Mouse (Mus musculus) ZHBTc4 (cell line): Measurements from ENCODE around the gene Gfral.

Experiments
- DNase-seq: peaks from one replicate; pipeline ENCODE4 v3.0.0-alpha.2; 2011; ENCODE audit warnings: low read depth, low spot score

Gene Gfral

GRCm38 (mm10) chr9:76213557-76213956 is at the start of gene Gfral:
Gene Gfral (minus strand): TSS chr9:76213657.
- no peak for DNase-seq

GRCm38 (mm10) chr9:76257731-76258130 is 44.3 kb upstream of the Gfral start:
- no peak for DNase-seq

DNA sequence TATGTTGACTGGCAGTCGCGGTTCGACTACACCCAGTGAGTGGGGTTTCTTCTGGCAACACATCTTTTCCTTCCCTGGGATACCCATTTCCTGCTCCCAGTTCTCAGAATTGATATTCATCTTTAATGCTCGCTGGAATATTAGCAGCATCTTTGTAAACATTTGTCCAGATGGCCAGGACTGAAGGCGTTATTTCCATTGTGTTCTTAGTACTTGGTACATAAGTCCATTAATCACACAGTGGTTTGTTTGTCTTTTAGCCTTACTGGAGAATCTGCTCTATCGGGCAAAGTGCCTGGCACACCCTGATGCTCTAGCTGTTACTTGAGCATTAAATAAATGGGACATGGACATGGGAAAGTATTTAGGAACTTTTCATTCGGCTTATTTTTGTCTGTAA is 39.1 kb upstream of the Gfral start:
- DNase-seq: no peak

GRCm38 (mm10) chr9:76252109-76252508 is 38.7 kb upstream of the Gfral start:
- no peak for DNase-seq

DNA sequence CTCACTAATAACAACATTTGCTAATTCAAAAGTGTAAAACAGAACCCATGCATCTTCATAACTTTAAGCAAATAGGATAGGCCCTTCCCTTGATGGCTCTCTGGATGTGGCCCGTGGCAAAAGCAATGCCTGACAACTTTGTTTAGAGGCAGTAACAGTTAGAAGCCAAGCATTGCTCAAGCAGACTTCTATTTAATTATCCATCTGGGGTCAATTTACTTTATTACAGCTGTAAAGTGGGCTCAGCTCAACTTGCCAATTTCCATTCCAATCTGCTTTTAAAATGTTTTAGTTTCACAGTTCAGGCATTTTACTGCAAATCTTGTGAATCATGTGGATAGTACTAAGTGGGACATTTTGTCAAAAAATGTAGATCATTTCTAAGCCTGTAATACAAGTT is 28.9 kb upstream of the Gfral start:
- no peak for DNase-seq

DNA sequence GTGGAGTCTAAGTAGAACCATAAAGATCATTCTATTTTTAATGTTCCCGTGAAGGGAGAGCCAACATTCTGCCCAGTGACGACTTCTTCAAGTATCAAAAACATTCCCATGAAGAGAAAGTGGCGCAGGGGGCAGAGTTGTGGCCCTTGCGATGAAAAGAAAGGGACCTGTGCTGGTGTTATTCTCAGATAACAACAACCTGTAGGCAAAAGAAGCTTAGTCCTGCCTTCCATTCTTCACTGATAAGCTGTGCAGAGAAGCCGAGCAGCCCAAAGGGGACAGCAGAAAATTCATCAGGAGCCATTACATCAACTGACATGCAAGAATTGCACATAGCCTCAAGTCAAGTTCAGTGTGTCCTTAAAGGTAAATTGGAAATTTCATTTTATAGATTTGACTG is 24.5 kb upstream of the Gfral start:
- no peak for DNase-seq

- DNase-seq: peak; percentile 7
These were observed 23.8 kb upstream of the Gfral start for GRCm38 (mm10) chr9:76237243-76237642.

DNA sequence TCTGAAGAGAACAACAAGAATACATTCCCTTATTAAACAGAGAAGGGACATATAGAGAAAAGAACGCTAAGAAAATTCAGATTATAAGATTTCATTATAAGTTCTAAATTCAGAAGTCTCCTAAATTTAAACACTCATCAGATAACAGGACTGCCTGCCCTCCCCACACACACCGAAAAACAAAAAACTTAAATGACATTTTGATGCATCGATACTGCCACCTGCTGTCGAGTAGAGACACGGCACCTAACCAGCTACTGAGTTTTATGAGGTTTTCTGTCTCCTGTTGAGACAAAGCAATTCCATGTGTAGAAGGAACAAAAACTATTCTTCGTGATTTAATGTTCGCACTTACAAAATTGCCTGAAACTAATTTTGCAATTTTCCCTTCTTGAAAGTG is 23.2 kb upstream of the Gfral start:
- DNase-seq: peak; percentile 69

DNA sequence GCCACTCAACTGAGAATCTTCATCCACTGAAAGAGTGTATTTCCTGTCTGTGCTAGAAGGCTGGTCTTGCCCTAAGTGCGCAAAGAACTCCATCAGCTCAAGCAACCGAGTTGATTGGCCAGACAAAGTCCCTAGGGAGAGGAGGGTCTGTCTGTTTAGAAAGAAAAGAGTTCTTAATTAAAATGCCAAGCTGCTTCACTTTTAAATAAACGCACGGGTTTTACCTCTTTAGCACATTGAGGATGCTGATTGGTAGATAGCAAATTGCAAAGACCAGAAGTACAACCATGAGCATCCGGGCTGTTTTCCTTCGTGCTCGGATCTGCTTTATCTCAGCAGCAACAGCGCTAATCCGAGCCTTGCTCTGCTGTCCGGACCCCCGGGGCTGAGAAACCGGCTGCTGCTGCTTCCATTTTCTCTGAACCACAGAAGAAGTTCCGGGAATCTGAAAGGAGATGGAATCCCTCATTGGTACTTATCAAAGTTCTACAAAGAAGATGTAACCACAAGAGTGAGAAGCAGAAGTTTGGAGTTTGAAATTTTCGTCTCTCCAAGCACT is 22.6 kb upstream of the Gfral start:
- DNase-seq: no peak

DNA sequence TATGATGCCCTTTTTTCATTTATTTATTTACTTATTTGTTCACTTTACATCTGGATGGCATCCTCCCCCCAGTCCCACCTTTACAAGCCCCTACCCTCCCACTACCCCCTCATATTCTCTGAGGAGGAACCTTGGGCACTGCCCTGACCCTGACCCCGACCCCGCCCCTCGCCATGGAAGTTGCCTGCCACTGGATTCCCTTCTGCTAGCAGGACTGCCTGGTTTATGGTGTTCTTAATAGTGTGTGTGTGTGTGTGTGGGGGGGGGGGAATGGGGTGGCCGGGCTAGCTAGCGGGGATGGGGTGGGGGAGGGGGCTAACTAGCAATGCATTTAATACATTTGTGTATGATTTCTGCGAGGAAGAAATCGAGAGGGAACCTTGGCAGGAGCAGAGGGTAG is 21.4 kb upstream of the Gfral start:
- no peak for DNase-seq

DNA sequence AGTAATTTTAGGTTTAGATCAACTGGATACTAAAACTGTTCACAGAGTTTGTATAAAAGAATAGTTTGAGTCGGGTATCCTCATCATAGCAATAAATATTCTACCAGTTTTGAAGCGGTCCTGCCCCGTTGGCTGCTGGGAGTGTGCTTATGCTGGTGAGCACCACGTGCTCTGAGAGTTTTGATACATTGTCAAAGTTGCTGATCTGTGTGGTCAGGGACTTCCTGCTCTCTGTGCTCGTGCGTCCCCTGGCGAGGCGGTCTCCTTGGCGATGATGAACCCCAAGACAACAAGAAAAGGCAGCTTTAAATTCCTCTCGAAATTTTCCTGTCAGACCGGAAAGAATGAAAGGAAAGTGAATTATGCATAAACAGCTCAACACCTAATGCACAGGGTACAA is 16.9 kb upstream of the Gfral start:
- DNase-seq: no peak

GRCm38 (mm10) chr9:76217178-76217975 is 3.9 kb upstream of the Gfral start:
- DNase-seq: no peak

DNA sequence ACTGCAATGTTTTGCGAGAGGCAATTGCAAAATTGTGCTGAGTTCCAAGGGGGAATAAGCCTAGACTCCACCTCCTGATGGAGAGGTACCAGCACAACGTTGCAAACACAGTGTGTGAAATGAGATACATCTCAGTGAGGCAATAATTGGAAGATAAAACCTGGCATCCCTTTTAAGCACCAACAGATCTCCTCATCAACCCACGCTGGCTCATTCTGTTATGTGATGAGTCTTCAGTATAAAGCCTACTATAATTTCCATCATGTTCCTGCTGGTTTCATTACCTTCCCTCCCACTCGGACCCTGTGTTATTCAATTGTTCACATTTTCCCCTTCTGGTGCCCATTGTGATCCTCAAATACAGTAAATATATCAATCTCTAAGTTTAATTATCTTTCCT is 1.2 kb upstream of the Gfral start:
- no peak for DNase-seq

- no peak for DNase-seq
These were observed 16.5 kb downstream of the Gfral start for GRCm38 (mm10) chr9:76196917-76197316.

DNA sequence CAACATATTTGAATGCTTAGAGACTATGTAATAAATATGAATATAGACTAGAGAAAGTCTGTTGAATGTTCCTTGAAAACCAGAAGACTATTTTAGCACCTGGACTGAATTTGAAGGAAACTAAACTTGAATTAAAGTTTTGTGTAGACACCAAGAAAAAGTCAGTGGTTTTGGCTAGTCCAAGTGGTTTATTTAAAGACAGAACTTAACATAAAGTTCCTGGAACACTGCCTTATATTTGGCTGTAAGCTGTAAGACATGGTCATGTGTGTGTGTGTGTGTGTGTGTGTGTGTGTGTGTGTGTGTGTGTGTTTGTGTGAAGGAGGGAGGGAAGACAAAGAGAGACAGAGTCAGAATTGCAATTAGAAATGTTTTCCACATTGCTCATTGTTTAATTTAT is 34.2 kb downstream of the Gfral start:
- DNase-seq: no peak

DNA sequence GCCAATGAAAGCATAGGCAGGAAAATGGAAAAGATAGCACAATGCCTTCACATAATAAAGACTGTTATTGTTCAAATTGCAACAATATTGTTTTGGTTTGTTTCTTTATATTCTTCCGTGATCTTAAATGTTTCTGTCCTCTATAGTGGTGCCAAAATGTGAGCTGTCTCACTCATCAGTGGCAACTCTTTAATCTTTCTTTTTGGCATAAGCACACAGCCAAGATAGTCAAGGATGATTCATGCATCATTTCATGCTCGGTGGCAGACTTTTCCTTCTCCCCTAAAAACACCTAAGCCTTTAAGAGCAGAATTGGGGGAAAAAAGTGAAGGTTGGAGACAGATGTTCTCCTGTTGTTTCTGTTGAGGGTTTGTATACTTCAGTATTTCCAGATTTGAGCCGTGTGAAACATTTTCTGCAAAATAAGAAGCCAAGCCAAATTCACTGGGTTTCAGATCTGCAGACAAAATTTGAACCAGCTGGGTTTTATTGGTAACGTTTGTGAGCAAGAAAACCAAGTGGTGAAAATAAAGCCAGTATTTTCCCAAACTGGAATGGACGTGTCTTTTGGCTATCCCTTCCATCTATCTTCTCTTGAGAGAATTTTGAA is 40.7 kb downstream of the Gfral start:
- no peak for DNase-seq

DNA sequence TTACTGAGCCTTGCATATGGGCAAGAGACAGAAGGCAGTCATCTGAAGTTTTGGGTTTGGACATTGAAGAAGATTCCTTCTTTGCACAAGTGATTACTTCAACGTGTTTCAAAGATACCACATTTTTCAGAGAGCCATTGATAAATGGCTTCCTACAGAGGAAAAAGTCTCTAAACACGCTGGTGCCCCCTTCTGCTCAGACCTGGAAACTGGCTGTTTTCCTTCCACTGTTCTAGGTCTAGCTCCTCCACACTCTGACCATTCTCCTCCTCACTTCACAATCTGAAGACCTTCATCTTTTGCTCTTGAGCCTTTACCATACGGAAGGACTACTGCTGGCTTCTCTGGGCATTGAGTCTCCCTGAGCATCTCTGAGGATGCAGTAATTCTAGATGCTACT is 45.1 kb downstream of the Gfral start:
- peak; percentile 11 for DNase-seq

GRCm38 (mm10) chr9:76162446-76162845 is 51.0 kb downstream of the Gfral start:
- no peak for DNase-seq

GRCm38 (mm10) chr9:76145593-76145992 is 67.9 kb downstream of the Gfral start:
- no peak for DNase-seq

DNA sequence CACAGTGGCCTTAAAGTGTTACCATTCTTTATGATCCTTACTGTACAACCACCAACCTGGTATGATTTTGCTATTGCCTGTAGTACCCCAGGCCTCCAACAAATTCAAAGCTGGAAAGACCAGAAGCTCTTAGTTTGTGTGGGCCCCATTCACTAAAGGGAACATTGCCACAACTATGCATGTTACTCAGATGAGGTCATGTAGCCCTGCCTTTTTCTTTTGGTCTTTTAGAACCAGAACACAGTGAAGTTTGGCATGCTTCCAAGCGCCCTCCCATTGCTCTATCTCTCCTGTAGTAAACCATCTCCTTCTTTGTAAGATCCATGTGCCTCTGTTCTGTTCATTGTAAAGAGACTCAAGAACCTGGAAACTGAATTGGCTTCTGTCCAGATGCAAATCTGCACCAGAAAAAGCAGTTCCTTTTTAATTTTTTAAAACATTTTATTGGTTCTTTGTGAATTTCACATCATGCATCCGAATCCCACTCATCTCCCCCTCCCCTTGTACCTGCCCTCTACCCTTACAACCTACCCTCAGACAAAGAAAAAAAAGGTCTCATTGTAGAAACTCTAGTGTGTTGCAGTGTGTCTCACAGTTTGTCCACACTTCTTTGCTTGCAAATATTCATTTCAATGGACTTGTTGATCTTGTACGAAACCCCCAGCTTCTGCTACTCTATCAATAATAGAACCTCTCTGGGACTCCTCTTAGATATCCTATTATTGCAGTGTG is 74.9 kb downstream of the Gfral start:
- DNase-seq: no peak

DNA sequence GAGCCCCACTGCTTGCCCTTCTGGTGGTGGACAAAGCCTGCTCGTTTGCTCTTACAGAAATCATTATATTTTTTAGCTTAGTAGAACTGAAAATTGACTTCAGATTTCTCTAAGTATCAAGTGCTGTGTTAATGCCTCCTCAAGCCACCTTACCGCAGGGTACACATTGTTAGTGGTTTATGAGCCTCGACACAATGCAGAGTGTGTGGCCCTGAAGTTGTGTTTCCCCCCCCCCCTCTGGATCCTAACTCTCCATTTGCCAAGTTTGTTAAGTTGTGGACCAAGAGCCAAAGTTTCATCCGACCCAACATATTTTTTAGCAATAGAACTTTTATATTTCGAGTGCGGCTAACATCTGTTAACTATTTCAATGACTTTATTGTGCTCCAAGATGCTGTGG is 79.4 kb downstream of the Gfral start:
- DNase-seq: no peak

DNA sequence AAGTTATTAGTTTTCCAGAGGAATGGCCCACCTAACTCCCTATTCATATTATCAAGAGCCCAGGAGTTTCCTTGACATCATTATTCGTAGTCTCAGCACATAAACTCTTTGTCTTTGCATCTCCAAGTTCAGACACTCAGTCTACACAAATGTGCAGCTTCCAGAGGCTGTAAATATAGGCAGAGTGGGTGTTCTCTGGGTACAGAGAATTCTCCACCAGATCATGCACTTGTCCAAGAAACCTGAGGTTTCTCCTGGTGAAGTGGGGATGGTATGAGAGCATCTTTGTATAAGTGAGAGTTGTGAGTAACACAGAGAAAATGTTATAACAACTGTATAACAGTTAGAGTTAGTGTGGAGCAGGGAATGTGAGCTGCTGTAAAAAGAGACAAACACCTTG is 84.1 kb downstream of the Gfral start:
- DNase-seq: no peak
